Mouse (Mus musculus) ES-E14 (cell line): ENCODE measurements around the gene Epas1. TPM values are rescaled to one million over a fixed set of nuclear protein-coding genes. Genes with fewer than 3 reads are reported as not detected.

Experiments
- DNase-seq: peaks from one replicate; pipeline ENCODE4 v3.0.0-alpha.2; 2013; ENCODE audit warnings: low read depth, low spot score
- H3K27ac ChIP-seq: 2 replicates; pipeline ENCODE4 v1.5.1; 2012; ENCODE audit warnings: low read depth, mild to moderate bottlenecking, low read length, moderate library complexity, mixed read lengths; ENCODE audit not compliant: poor library complexity, insufficient read depth, severe bottlenecking
- H3K36me3 ChIP-seq: 2 replicates; pipeline ENCODE4 v1.6.1; 2012; ENCODE audit warnings: mild to moderate bottlenecking, low read length, moderate library complexity, mixed read lengths; ENCODE audit not compliant: control insufficient read depth, poor library complexity, insufficient read depth, severe bottlenecking
- H3K4me1 ChIP-seq, 2 experiments: fragments of 150-350 bp in 1 of 2; sonication (generic) in 1 of 2; 2 replicates each; pipeline ENCODE4 v1.6.1; 2012; ENCODE audit warnings: low read length in 2 of 2, mild to moderate bottlenecking in 1 of 2, mixed read lengths in 1 of 2; ENCODE audit not compliant: control insufficient read depth in 2 of 2, insufficient read depth in 2 of 2, poor library complexity in 1 of 2
- H3K4me3 ChIP-seq, 2 experiments: fragments of 150-350 bp in 1 of 2; sonication (generic) in 1 of 2; 2 replicates each; pipeline ENCODE4 v1.5.1; 2012; ENCODE audit warnings: low read length in 2 of 2, low read depth in 1 of 2, mild to moderate bottlenecking in 1 of 2, mixed read lengths in 1 of 2; ENCODE audit not compliant: insufficient read depth in 1 of 2, poor library complexity in 1 of 2, severe bottlenecking in 1 of 2
- H3K9ac ChIP-seq: 2 replicates; pipeline ENCODE4 v1.6.1; 2012; ENCODE audit warnings: low read depth, mild to moderate bottlenecking, low read length, mixed read lengths; ENCODE audit not compliant: poor library complexity, insufficient read depth, severe bottlenecking
- H3K9me3 ChIP-seq: fragments of 150-350 bp; sonication (generic); 2 replicates; pipeline ENCODE4 v1.6.1; 2012; ENCODE audit warnings: low read depth, mild to moderate bottlenecking, low read length; ENCODE audit not compliant: control insufficient read depth, insufficient read depth
- CHD2 ChIP-seq: IDR thresholded peaks from 2 replicates; pipeline ENCODE4 v1.6.1; 2014; ENCODE audit warnings: mild to moderate bottlenecking, low read depth, low read length, inconsistent platforms
- HCFC1 ChIP-seq: IDR thresholded peaks from 2 replicates; pipeline ENCODE4 v1.6.1; 2012; ENCODE audit warnings: low read length, inconsistent platforms, borderline replicate concordance; ENCODE audit not compliant: insufficient read depth
- MAFK ChIP-seq: IDR thresholded peaks from 2 replicates; pipeline ENCODE4 v1.6.1; 2014; ENCODE audit warnings: mild to moderate bottlenecking, low read depth, low read length, inconsistent platforms; ENCODE audit not compliant: insufficient read depth
- ZC3H11A ChIP-seq: IDR thresholded peaks from 2 replicates; pipeline ENCODE4 v1.6.1; 2012; ENCODE audit warnings: low read depth, mild to moderate bottlenecking, inconsistent platforms, low read length, borderline replicate concordance
- ZNF384 ChIP-seq: IDR thresholded peaks from 2 replicates; pipeline ENCODE4 v1.6.1; 2012; ENCODE audit warnings: low read depth, low read length, inconsistent platforms
- in situ Hi-C, 2 experiments: fragments of 600-800 bp; cut with MboI; formaldehyde crosslinking; loops; one replicate each; pipeline ENCODE4 v1.15.1; 2025; ENCODE audit warnings: low sequenced_read_pairs in 2 of 2, inconsistent platforms in 1 of 2; ENCODE audit not compliant: unreplicated experiment in 2 of 2
- total RNA-seq: library from RNA; depleted of rRNA; stranded (reverse); fragments of 300-350 nt; gene quantifications from 2 replicates; pipeline ENCODE4 v1.2.3, GENCODE M21; 2012

Gene Epas1
- total RNA-seq, 1 experiment = 9.5 TPM

GRCm38 (mm10) chr17:86787805-86788204 lies 34.3 kb downstream of the Epas1 start:
- Histone ChIP-seq H3K27ac (no peak overlapping the region), H3K9ac (no peak overlapping the region), H3K36me3 (no peaks in the 10 kb centered on the region), H3K9me3 (no peaks in the 10 kb centered on the region), H3K4me3 (no peak overlapping the region), H3K4me1 (peaks cover 3 to 4% of the 10 kb centered on the region in 2 experiments; a peak in 2 of 4 replicates)
- in situ Hi-C loops = no loop called here
- TF ChIP-seq ZNF384 = no peak
- TF ChIP-seq HCFC1 = no peak
- no peak for TF ChIP-seq MAFK
- TF ChIP-seq CHD2 = no peak
- no peak for TF ChIP-seq ZC3H11A
- no peak for DNase-seq

- in situ Hi-C loops = no loop called here
- DNase-seq = no peak
- no peak overlapping the region for H3K27ac ChIP-seq
- peaks cover 3 to 4% of the 10 kb centered on the region in 2 experiments; a peak in 2 of 4 replicates for H3K4me1 ChIP-seq
- no peak overlapping the region for H3K9ac ChIP-seq
- H3K4me3 ChIP-seq = no peak overlapping the region
- H3K36me3 ChIP-seq = no peaks in the 10 kb centered on the region
- no peaks in the 10 kb centered on the region for H3K9me3 ChIP-seq
- TF ChIP-seq HCFC1 = no peak
- TF ChIP-seq CHD2 = no peak
- no peak for TF ChIP-seq ZNF384
- TF ChIP-seq MAFK = no peak
- TF ChIP-seq ZC3H11A = no peak
Measured at GRCm38 (mm10) chr17:86788316-86788715, 34.8 kb downstream of the Epas1 start.

GRCm38 (mm10) chr17:86791925-86792324 lies 38.4 kb downstream of the Epas1 start:
- in situ Hi-C loops = no loop called here
- no peak for TF ChIP-seq HCFC1
- no peak for TF ChIP-seq MAFK
- no peak for TF ChIP-seq ZNF384
- no peak for TF ChIP-seq ZC3H11A
- no peak for TF ChIP-seq CHD2
- DNase-seq = no peak
- Histone ChIP-seq H3K36me3 (no peaks in the 10 kb centered on the region), H3K9me3 (no peaks in the 10 kb centered on the region), H3K27ac (no peak overlapping the region), H3K4me1 (no peaks in the 10 kb centered on the region), H3K9ac (no peak overlapping the region), H3K4me3 (no peak overlapping the region)

GRCm38 (mm10) chr17:86795773-86796172 lies 42.3 kb downstream of the Epas1 start:
- no peak overlapping the region for H3K27ac ChIP-seq
- H3K36me3 ChIP-seq = peaks cover 4% of the 10 kb centered on the region; the same call in 1 of the 2 replicates
- H3K4me3 ChIP-seq = no peak overlapping the region
- no peaks in the 10 kb centered on the region for H3K9me3 ChIP-seq
- TF ChIP-seq HCFC1 (no peak), CHD2 (no peak), ZNF384 (no peak), MAFK (no peak), ZC3H11A (no peak)
- peaks cover 0 to 1% of the 10 kb centered on the region in 2 experiments; a peak in 2 of 4 replicates for H3K4me1 ChIP-seq
- in situ Hi-C loops = no loop called here
- DNase-seq = no peak
- no peak overlapping the region for H3K9ac ChIP-seq

- Histone ChIP-seq H3K36me3 (peaks cover 4% of the 10 kb centered on the region; the same call in 1 of the 2 replicates), H3K27ac (no peak overlapping the region), H3K4me3 (no peak overlapping the region), H3K9ac (no peak overlapping the region), H3K9me3 (no peaks in the 10 kb centered on the region), H3K4me1 (peaks cover 8 to 10% of the 10 kb centered on the region in 2 experiments)
- in situ Hi-C loops = no loop called here
- no peak for DNase-seq
- TF ChIP-seq ZC3H11A = no peak
- no peak for TF ChIP-seq CHD2
- no peak for TF ChIP-seq HCFC1
- TF ChIP-seq ZNF384 = no peak
- TF ChIP-seq MAFK = no peak
Measured at GRCm38 (mm10) chr17:86797031-86797430, 43.5 kb downstream of the Epas1 start.
